Mouse (Mus musculus): ENCODE results near the gene Arid1b.
A peak's percentile ranks its signal among the peaks of the same experiment; 100 is the strongest.

Arid1b gene

DNA sequence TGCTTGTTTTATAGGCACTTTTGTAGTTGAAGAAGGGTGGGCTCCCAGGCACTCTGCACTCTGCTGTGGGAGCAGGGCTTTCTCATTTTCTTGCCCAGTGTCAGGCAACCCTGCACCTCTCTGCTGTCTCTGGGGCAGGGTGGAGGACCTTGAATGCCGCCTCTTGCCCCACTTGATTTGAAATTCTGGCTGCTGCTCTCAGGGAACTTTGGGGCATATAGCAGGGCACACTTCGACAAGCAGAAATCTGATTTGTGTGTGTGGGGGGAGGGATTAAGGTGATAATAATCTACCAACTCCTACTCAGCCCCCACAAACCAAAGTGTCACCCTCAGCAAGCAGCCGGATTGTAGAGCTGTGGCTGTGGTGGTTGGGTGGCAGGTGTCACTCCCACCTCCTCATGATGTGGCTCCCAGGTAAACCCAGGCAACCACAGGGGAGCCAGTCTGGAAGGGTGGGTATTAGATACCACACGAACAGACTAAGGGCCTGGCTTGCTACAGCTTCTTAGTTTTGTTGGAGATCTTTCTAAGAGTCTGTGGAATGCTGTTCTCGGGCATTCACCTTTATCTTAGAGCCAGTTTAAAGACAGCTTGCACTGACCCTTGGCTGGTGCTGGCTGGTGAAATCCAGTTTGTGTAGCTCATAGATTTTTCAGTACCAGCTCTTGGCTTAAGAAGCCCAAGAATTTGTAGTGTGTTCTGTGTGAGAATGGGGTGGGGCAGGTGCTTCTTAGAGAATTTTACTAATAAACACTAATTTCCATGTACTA is 131.1 kb downstream of the Arid1b start:
- DNase-seq, result no peak

DNA sequence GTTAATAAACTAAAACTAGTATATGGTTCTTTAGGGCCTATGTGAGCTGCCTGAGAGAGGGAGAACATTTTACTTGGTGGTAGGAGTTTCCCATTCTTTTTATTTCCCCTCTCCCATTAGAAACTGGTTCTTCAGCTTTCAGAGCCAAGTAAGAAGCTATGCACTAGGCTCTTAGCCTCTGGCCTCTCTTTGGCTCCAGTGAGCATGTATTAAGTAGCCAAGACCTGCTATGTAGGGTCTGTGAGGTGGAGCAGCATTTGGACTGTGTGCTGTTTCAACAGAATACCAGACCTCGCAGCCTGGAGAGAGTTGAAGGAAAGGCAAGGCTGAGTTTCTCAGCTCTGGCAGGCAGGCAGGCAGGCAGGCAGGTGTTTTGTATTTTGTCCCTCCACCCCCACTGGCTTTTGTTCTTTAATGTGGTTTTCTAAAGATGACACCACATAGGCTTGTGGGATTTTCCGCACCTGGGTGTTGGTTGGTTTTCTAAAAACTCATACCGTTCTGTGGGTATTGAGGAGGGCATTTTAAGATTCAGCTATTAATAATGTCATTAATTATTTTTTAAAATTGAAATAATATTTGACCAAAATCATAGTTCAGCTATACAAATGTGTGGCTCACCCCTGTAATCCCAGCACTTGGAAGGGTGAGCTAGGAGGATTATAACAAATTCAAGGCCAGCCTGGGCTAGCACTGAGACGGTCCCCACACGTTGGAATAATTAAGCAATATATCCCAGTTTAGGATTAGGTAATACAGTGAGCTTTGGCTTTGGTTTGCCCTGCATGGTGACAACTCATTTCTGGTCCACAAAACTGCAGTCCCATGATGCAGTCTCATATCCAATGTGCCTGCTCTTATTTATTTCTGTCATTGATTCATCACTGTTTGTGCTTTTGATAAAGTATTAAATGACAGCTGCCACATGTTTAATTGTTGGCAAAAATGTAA is 132.0 kb downstream of the Arid1b start:
- no peak for DNase-seq

DNA sequence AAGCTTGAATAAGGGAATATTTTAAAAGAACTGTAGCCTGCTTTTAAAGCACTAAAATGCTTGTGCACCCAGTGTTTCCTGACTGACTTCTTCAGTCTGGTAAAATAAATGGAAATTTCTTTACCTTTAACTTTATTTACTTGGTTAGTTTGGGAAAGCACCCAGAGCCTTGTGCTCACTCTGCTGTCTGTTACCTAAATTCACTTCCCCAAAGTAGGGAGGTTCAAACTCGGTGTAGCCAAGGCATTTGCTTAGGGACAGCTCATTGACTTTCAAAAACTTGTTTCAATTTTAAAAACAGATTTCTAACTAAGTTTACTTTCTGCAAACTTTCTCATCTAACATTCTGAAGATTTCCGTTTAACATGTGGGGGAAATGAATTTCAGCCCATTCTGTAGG is 135.5 kb downstream of the Arid1b start:
- DNase-seq, result no peak

DNA sequence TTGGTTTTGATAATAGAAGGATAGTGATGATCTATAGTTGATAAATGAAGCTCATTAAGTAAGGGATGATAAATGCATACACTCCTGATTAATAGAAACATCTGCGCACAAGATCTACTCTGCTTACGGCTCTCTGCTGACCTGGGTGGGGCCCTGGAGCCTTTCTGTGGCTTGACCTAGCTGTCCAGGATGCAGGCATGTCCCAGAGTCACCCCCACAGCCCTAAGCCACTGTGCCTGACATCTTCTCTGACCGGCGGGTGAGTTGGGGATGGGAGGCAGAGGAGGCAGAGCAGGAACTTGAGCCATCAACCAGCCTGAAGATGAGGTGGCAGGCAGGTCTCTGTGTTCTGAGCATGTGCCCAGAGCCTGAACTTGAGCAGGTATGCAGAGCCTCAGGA is 136.0 kb downstream of the Arid1b start:
- DNase-seq, result no peak

DNA sequence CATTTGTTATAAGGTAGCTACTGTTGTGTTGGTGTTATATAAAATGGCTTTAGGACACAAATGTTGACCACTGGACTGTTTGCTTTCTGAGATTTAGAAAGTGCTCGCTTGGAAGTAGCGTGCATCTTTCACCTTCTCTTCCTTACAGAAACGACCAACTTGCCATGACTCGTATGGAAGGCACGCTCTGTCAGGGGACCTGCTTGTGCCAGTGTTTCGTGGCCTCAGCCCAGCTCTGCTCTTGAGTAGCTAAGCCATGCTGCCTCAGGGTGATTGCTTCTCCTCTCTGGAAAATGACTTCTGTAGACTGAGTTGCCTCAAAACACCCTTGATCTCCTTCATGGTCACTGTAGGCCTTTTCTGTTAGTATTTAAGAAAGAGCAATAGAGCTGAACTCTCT is 137.6 kb downstream of the Arid1b start:
- DNase-seq, result no peak

DNA sequence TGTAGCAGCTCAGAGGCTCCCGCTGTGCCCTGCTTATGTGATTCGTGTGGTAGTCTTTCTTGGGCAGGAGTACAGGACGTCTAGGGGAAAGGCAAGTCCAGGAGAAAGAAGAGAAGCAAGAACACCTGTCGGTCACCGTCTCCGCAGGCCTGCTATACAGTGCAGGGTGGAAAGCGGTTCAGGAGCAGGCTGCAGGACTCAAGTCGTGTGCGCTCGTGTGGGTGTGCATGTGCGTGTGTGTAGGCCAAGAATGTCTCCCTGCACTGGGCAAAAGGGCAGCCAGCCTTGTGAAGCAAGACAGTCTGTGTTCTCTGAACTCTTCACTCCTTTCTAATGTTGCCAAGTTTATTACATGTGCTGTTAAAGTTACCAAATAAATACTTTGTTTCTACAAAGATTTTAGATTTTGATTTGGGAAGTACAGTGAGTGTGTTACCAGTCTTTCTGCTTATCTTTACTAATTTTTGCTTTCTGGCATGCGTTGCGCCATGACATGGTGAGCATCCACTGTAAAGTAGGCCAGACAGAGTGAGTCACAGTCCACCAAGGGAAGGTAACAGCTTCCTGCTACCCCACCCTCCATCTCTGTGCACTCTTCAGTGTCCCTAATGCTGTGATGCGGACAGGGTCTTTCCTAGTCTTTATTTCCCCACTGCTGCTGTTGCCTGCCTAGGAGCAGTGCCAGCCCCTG is 138.3 kb downstream of the Arid1b start:
- no peak for DNase-seq

DNA sequence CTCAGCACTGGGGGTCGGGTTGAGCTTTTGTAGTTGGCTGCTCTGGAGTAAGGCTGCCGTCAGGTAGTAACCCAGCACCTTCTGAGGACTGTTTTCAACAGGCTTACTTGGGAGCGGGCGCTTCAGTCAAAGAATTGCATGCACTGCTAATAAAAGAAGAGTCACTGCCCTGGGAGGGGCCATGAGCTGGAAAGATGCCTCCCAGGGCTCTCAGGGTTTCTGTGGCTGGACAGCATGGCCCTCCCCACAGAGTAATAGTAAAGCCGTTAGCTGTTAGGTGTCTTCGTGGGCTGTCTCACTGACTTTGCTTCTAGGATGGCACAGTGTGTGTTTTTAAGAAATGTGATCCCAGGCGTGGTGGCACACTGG is 138.8 kb downstream of the Arid1b start:
- no peak for DNase-seq

DNA sequence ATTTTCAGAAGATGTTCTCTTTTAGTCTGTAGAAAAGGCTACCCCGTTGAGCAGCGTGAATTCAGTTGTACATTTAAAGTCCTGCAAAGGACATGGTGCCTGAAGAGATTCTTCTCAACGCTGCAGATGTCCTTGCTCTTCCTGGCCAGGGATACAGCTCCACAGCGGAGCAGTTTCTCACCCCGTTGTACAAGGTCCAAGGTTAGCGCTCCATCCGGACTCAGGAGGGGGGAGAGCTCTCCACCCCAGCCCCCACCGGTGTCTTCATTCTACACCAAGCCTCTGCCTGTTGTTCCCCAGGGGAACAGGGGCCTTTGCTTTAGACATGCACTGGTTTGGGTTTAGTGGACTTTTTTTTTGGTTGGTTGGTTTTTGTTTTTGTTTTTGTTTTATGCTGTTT is 139.7 kb downstream of the Arid1b start:
- peak in 1 of 2 experiments; percentile 28 for DNase-seq

DNA sequence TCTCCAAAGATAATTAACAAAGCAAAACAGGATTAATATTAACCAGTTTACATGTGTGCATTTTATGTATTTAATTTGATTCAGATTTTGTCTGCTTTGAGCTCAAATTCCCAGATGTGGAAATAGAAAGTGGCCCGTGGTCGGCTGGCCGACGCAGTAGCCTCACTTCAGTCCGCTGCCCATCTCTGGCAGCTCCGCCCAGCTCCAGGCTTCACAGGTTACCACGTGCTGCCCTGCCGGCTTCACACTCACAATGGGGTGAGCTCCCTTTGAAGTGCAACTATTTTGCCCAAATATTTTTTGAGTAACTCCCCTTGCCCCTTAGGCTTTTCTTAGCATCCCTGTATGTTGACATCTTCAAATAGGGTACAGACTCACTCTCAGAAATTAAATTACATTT is 140.1 kb downstream of the Arid1b start:
- no peak for DNase-seq

DNA sequence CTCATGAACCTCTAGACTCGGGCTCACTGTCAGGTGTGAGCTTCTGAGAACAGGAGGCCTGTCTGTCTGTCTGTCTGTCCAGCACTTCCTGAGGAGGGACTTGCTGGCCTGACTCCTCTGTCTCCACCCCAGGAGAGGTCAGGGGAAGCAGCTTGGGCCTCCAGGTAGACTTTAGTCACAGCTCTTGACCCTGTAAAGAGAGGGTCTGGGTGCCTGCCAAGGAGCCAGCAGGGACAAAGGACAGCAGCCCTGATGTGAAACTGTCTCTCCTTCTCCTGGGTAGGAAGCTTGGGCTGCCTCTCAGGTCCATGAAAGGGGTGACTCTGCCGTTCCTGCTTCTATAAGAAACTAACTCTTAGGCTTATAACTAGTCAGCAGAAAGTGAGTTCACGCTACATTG is 143.8 kb downstream of the Arid1b start:
- DNase-seq, result peak in 1 of 2 experiments; percentile 44

DNA sequence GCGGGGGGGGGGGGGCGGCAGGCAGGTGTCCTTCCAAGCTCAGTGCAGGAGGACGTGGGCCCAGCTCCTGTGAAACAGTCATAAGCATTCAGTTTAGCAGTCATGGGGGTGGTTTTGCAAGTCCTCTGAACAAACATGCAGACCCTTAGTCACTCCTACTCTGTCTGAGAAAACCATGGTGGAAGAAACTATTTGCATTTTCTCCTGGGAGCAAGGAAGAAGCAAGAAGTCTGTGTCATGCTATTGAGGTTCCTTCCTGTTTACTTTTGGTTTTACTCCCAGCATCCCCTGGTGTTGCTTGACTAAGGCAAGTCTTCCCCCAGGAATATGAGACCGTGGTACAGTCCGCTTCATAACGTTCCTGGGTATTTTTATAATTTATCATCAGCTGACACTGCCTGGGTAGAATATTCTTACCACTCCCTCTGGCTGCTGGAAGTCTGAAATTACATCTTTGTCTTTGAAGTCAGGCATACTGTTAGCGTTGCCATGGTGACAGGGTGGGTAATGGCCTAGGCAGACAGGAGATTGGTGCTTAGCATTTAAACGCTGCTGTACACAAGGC is 144.6 kb downstream of the Arid1b start:
- peak; percentile 66 to 67 for DNase-seq

DNA sequence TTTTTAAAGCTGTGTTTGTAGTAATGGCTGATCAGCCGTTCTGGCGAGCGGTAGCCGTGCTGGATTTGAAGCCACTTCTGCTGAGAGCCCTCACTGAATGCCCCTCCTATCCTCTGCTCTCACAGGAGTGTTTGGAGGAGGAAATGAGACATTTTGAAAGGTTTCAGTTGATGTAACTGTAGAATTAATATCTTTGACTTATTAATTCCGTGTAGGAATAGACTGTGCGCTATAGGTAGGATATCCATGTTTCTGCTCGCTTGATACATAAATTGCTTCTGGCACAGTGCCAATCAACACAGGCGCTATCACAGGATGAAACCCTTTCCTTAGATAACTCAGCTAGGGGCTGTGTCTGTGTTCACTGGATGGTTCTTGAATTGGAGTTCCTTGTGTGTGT is 145.4 kb downstream of the Arid1b start:
- DNase-seq, result no peak

DNA sequence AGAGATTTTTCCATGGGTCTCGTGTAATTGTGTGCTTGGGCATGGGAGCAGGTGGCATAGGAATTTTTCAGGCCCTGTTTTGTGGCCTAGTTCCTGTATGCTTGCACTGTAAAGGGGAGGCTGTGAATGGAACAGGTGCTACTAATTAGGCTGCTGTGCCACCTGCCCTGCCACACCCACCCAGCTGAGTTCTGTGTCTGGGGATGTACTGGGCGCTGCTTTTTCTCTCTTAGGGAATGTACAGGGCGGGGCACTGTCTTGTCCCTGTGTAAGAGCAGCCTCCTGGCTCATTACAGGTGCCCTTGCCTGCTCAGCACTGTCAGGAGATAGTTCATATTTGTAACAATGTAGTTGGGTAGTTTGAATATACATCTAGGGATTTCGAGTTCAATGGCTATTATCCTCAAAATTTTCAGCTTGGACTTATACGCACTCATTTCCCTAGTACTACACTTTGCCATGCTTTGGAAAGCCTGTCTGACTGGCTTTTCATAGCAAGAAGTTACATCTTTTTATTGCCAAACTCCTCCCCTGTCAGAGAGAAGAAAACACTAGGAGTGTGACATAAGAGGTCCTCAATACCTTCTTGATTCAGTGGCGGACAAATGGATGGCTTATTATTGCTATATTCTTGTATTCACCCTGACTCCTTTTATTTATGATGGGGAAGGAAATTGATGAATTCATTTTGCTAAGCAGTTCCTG is 149.8 kb downstream of the Arid1b start:
- no peak for DNase-seq

DNA sequence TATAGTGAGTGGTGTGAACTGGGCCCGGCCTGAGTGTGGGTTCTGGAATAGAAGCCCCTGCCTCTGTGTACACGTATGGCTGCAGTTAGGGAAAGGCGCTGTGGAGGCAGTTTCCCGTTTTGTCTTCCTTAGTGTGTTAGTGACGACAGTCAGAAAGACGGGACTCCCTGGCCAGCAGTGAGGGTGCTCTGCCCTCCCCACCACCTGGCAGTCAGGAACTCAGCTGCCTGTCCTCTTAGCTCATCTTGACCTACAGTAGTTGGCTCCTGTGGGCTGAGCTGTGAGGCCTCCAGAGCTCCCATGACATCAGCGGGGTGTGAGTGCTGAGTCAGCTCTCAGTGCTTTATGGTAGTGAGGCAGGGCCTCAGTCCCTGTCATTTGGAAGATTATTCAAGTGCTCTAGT is 156.5 kb downstream of the Arid1b start:
- DNase-seq, result no peak

DNA sequence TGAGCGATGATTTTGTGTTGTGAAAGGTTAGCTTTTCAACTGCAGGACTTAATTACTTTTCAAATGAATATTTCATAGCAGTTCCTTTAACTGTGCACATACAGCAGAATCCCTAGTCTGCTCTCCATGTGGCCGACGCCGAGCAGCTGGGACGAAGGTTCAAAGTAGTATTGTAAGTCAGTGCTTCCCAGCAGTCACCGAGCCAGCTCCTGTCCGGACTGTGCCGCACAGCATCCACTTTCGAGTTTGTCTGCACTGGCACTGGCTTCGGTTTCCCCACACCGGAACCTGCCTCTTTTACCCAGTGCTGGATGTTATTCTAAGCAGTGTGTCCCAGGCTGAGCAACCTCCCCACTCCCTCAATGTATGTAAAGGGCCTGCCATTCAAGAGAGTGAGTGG is 157.7 kb downstream of the Arid1b start:
- no peak for DNase-seq

DNA sequence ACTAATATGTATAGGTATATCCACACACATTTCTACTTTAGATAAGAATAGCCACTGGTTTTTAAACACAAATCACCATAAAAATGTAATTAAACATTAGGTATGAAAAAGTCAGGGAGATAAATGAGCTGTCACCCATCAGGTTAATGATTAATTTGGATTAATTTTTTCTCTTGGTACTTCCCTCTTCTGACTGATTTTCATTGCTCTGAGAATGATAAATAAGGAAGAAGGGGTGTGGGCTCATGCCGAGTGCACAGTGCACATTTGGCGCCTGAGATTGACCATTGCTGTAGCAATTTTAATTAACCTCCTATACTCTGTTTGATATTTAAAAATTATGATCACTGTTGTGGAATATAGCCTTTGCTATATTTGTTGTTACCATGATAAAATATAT is 159.3 kb downstream of the Arid1b start:
- no peak for DNase-seq

DNA sequence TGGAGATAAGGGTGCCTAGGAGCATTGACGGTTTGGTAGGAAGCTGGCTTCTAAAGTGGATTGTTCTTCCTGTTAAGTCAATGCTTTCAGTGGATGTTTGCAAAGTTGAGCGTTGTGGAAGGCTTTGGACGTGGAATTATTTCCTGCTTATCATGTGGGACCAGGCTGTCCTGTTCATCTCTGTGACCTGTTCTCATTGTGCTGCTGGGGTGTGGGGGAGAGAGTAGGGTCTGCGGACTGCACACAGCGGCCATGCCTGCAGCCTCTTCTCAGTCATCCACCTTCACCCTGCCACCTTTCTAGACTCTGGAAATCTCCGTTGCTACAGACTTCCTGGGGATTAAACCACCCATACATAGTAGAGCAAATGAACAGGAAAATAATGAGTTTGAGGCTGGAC is 160.2 kb downstream of the Arid1b start:
- no peak for DNase-seq

DNA sequence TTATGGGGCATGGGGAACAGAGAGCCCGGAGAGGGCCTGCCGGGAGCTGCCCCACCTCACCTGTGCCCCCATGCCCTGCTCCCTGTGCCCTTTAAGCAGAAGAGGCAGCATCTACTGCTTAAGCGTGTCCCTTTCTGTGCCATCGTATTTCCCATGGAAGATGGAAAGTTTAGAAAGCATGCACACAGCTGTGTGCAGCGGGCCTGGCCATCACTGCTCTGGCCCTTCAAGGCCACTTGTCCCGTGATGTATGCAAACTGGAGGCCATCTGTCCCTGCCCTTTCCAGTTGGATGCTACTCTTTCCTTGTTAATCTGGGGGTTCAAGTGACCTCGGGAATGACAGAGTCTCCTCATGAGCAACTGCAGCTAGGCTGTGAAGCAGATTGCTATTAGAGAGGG is 163.5 kb downstream of the Arid1b start:
- no peak for DNase-seq

DNA sequence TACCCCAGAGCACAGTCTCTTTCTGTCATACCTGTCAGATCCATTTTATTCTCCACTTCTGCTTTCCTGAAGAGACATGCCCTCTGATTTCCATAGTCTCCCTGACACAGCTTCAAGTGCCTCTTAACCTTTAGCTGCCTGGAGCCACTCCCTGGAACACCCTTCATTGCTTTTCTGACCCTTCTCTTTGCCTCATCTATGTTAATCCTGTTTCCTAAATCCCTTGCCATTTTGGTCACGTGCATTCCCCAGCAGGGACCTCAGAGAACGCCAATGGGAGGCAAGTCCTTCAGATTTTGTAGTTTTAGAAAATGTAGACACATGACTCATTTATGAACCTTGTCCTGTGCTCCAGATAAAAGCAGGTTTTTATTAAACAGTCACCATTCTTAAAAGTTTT is 168.4 kb downstream of the Arid1b start:
- DNase-seq, result no peak

DNA sequence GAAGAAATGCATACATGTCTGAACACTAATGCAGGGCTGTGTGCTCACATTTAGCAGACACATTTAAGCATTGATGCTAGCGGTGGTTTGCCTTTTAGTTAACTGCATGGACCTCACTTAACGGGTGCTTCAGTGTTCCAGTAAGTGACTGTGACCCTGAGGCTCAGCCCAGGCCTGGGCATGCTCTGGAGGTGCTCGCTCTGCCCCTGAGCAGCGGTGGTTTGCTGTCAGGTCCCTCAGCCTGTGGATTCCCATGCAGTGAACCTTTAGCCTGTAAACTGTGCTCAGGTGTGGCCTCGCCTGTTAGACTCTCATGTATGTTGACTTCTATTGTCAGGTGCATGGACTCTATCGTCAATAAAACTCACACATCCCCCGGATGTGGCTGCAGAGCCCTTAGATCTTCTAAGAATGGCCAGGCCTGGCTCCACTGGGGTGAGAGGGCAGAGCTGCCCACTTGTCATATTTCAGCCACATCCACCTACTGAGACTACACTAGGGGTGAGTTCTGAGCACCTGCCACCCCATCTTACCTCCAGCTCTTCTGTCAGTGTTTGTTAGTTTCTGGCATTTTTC is 169.2 kb downstream of the Arid1b start:
- no peak for DNase-seq

DNA sequence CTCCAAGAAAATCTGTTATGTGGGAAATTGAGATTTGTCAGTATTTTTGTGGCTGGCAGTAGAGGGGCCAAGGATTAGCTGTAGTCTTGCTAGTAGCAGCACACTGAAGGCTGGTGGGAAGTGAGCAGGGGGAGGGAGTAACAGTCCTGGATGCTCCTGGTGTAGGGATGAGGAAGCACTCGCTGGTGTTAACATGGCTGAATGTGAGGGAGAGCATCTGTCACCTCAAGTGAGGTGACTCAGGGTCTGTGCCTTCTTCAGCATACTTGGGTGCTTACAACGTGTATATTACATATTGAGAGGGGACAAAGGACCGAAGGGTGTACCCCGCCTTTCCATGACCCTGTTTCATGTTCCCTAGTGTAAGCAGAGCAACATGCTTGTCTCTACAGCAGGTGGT is 170.7 kb downstream of the Arid1b start:
- no peak for DNase-seq

DNA sequence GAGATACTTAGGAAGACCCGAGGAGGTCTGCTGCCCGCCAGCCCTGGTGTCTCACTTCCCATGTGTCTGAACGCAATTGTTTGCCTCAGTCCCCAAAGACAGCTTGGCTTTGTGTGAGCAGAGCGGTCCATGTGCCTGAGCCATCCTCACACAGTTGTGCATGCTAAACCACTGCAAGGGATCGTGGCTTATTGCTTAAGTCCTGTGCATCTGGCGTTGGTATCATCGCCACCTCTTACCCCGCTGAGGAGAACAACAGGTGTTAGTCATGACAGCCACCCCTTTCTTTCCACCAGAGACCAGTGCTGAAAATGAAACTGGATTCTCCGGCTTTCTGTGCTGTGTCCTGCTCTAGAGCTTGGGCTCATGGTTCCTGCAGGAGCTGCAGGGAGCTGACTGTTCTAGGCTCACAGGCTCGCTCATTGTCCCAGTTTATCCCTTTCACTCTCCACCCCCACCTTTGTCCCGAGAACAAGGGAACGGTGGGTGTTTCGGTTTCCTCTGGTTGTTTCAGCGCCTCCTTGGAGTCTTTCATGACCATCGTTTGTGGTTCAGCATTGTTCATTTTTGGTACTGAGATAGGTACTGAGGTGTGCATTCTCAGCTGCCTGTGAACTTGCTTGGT is 171.2 kb downstream of the Arid1b start:
- no peak for DNase-seq

All from cerebellum, postnatal 10 days (tissue).